Mouse (Mus musculus): ENCODE data around the gene Vmn1r166. TPM values are rescaled to one million over a fixed set of nuclear protein-coding genes. Genes with fewer than 3 reads are reported as not detected.
"Not testable (repeated sequence)": the region's sequence is repeated elsewhere in the genome, so short reads cannot be mapped to it uniquely, and the experiment has no call there.

Vmn1r166 gene
- total RNA-seq (2015) (not detected in 2 replicates), total RNA-seq (2017) (not detected in 2 replicates)

- not testable (repeated sequence) for ATAC-seq (ENCODE audit: poor library complexity, severe bottlenecking)
Measured at GRCm38 (mm10) chr7:23251582-23251981, at the start of gene Vmn1r166. Vmn1r166 (minus strand) TSS chr7:23251682.

- not testable (repeated sequence) for ATAC-seq (ENCODE audit: poor library complexity, severe bottlenecking)
Measured at GRCm38 (mm10) chr7:23300892-23301291, 49.4 kb upstream of the Vmn1r166 start, which contains the start of gene Nlrp4e. Nlrp4e (plus strand) TSS chr7:23301192.

GRCm38 (mm10) chr7:23278800-23279199, 27.3 kb upstream of the Vmn1r166 start, which contains the start of gene Gm6902:
Gm6902 (minus strand) TSS chr7:23278900.
- not testable (repeated sequence) for ATAC-seq (ENCODE audit: poor library complexity, severe bottlenecking)

GRCm38 (mm10) chr7:23217032-23217431, 34.5 kb downstream of the Vmn1r166 start, which contains the start of gene Vmn1r165:
Vmn1r165 (plus strand) TSS chr7:23217332.
- not testable (repeated sequence) for ATAC-seq (ENCODE audit: poor library complexity, severe bottlenecking)

Other genes starting within 250 kb of the Vmn1r166 start
- not detected in 2 replicates for gene Gm4216, start 231.8 kb downstream of the Vmn1r166 start, total RNA-seq (2015)
- gene Gm4216, start 231.8 kb downstream of the Vmn1r166 start, total RNA-seq (2017) = not detected in 2 replicates
- not detected in 2 replicates for gene Vmn1r163, start 196.1 kb downstream of the Vmn1r166 start, total RNA-seq (2015)
- gene Vmn1r163, start 196.1 kb downstream of the Vmn1r166 start, total RNA-seq (2017) = not detected in 2 replicates
- not detected in 2 replicates for gene Gm8720, start 184.2 kb downstream of the Vmn1r166 start, total RNA-seq (2015)
- not detected in 2 replicates for gene Gm8720, start 184.2 kb downstream of the Vmn1r166 start, total RNA-seq (2017)
- gene Gm10662, start 107.2 kb downstream of the Vmn1r166 start, total RNA-seq (2015) = not detected in 2 replicates
- not detected in 2 replicates for gene Gm10662, start 107.2 kb downstream of the Vmn1r166 start, total RNA-seq (2017)
- gene Vmn1r165, start 34.4 kb downstream of the Vmn1r166 start, total RNA-seq (2015) = not detected in 2 replicates
- gene Vmn1r165, start 34.4 kb downstream of the Vmn1r166 start, total RNA-seq (2017) = not detected in 2 replicates
- not detected in 2 replicates for gene Gm6902, start 27.2 kb upstream of the Vmn1r166 start, total RNA-seq (2015)
- not detected in 2 replicates for gene Gm6902, start 27.2 kb upstream of the Vmn1r166 start, total RNA-seq (2017)
- gene Nlrp4e, start 49.5 kb upstream of the Vmn1r166 start, total RNA-seq (2015) = not detected in 2 replicates
- gene Nlrp4e, start 49.5 kb upstream of the Vmn1r166 start, total RNA-seq (2017) = not detected in 2 replicates
- not detected in 2 replicates for gene Nlrp5, start 134.2 kb upstream of the Vmn1r166 start, total RNA-seq (2015)
- gene Nlrp5, start 134.2 kb upstream of the Vmn1r166 start, total RNA-seq (2017) = not detected in 2 replicates